Mouse (Mus musculus) adrenal gland, postnatal 25 days (tissue): ENCODE data around the gene Rfpl4. TPM values are rescaled to one million over a fixed set of nuclear protein-coding genes. Genes with fewer than 3 reads are reported as not detected.
A peak's percentile ranks its signal among the peaks of the same experiment; 100 is the strongest.
"Not testable (repeated sequence)": the region's sequence is repeated elsewhere in the genome, so short reads cannot be mapped to it uniquely, and the experiment has no call there.

Source experiments
- DNase-seq: peaks from one replicate; pipeline ENCODE4 v3.0.0; 2021; ENCODE audit warnings: mixed read lengths
- long read RNA-seq: library from polyadenylated mRNA; stranded (forward); transcript quantifications from one replicate; pipeline ENCODE4 v2.0.0, GENCODE M21; 2021
- total RNA-seq: library from RNA; stranded (reverse); gene quantifications from 2 replicates; pipeline ENCODE4 v1.2.3, GENCODE M21; 2021

Gene Rfpl4
- not detected in 2 replicates for total RNA-seq
- long read RNA-seq = 0 reads

DNA sequence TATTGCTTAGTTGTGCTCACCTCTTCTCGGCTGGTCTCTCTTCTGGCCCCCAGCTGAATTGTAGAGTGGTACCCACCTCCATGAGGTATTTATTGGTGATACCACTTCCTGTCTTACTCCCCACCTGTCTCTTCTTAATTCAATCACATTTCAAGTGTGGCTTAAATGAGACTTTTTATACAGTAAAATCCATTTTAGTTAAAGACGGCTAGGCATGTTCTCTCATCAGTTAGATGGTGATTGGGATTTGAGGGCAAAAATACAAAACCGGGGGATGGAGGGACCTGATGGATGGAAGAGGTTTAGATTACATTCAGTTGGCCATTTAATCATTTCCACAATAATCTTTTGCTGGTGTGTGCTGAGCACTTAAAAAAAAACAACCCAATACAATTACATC lies at the start of gene Rfpl4:
Gene Rfpl4 (minus strand): TSS at position 101 of the 400 bp plus-strand sequence.
- no peak for DNase-seq

- DNase-seq = not testable (repeated sequence)
Observed at GRCm38 (mm10) chr7:5149570-5149969, 32.8 kb upstream of the Rfpl4 start, which contains the start of gene Vmn1r55. Vmn1r55 (minus strand) TSS chr7:5149670.

DNA sequence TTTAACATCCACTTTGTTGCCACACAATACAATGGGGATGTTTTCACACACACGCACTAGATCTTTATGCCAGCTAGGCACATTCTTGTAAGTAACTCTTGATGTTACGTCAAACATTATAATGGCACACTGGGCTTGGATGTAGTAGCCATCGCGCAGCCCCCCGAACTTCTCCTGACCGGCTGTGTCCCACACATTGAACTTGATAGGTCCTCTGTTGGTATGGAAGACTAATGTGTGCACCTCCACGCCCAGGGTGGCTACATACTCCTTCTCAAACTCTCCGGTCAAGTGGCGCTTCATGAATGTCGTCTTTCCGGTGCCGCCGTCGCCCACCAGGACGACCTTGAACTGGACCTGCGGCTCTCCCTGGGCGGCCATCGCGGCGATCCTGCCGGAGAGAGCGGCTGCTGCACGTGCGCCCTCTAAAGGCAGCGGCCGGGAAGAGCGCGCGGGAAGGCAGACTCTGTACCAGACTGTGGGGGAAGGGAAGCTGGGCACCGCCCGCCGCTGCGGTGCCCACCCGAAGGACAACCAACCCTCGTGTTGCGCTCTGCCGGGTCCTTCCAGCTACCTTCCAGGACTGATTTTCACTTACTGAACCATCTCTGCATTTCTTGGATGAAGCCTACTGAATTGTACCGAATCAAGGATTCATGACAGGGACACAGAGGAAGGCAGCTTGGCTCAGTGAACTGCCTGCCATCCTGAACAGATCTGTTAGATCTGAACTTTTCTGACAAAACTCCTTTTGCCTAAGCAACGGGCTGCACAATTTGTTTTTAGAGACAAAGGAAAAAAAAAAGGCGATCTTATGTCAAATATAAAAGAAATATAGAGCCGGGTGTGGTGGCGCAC lies 9.0 kb upstream of the Rfpl4 start, which contains the start of gene Rasl2-9:
Gene Rasl2-9 (minus strand): TSS at position 402 of the 858 bp plus-strand sequence.
- DNase-seq = peak; percentile 84

DNA sequence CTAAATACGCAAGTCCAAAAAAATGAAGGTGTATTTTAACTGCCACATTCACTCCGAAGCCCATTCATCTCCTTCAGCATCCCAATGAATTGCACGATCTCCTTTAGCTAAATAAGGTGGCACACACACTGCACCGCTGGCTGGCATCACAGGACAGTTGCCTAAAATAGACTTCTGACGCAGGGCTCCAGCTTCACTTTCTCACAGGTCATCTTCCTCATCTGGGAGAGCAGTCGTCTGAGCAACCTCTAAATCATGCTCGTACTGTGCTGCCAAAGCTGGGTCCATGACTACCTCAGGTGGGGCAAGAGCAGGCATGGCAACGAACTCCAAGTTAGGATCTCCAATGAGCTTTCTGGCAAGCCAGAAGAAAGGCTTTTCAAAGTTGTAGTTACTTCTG lies 8.3 kb upstream of the Rfpl4 start:
- DNase-seq = no peak

DNA sequence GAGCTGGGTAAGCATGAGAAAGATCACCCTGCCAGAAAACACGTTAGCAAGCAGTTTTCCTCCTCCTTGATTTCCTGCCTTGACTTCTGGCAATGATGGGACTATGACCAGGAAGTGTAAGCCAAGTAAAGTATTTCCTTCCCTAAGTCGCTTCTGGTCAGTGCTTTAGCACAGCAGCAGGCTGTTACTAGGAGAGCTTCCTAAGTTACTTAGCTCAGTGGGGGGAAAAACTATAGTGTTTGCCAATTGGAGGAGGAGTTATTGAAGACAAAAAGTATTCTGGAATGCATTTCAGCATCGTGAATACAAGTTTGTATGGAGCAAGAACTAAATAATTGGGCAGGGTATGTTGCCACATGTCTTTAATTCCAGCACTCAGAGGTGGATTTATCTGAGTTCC lies 4.0 kb downstream of the Rfpl4 start:
- DNase-seq = no peak

GRCm38 (mm10) chr7:5109301-5109700 lies 7.4 kb downstream of the Rfpl4 start:
- no peak for DNase-seq

- DNase-seq = no peak
Observed at GRCm38 (mm10) chr7:5108272-5108671, 8.5 kb downstream of the Rfpl4 start.

GRCm38 (mm10) chr7:5102564-5102963 lies 14.2 kb downstream of the Rfpl4 start:
- DNase-seq = no peak

DNA sequence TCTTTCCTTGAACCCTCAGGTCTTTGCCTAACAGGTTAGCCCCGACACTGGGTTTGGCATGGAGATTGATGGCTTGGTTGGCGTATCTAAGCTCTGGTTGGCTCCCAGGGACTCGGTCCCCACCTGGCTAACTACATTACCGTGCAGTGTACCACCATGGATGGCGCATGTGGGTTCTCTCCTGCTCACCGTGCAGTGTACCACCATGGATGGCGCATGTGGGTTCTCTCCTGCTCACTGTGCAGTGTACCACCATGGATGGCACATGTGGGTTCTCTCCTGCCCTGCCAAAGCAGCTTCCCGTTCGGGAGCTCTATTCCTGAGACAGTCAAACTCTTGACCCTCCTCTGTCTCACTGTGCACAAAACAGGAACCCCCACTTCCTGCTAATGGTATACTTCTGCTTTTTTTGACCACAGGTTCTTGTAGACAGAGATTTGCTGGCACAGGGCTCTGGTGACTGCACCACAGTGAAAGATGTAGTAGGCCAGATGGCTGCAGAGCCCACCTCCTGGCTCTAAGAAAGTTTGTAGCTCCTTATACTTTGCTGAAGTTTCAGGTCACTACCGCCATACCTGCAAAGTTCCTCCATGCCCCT lies 15.6 kb downstream of the Rfpl4 start:
- DNase-seq = no peak

- DNase-seq = no peak
Observed at GRCm38 (mm10) chr7:5099796-5100195, 17.0 kb downstream of the Rfpl4 start.

GRCm38 (mm10) chr7:5098769-5099168 lies 18.0 kb downstream of the Rfpl4 start:
- DNase-seq = no peak

DNA sequence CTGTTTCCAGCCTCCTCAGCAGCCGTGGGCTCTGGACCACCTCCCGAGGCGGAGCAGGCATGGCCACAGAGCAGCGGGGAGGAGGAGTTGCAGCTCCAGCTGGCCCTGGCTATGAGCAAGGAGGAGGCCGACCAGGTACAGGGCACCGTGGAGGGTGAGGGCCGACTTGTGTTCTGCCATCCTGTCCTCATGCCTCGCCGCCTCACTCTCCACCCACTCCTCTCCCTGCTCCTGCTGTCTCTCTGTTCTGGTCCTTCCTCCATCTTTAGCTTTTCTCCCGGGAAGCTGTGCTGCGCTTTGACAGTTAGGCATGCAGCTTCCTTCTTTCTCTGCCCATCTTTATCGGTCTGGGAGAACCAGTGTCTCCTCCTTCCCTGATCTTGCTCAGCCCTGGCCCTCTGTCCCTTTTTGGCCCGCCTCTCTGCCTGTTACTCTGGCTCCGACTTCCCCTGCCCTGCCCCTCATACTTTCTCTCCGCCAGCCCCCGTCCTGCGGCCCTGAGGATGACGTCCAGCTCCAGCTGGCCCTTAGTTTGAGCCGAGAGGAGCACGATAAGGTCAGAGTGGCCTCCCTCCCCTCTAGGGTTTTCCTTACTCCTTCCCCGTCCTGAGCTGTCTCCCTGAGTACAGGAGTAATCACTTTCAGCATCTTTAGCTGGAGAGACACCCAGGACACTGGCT lies 23.8 kb downstream of the Rfpl4 start:
- no peak for DNase-seq

- DNase-seq = no peak
Observed at GRCm38 (mm10) chr7:5092381-5092780, 24.4 kb downstream of the Rfpl4 start.

DNA sequence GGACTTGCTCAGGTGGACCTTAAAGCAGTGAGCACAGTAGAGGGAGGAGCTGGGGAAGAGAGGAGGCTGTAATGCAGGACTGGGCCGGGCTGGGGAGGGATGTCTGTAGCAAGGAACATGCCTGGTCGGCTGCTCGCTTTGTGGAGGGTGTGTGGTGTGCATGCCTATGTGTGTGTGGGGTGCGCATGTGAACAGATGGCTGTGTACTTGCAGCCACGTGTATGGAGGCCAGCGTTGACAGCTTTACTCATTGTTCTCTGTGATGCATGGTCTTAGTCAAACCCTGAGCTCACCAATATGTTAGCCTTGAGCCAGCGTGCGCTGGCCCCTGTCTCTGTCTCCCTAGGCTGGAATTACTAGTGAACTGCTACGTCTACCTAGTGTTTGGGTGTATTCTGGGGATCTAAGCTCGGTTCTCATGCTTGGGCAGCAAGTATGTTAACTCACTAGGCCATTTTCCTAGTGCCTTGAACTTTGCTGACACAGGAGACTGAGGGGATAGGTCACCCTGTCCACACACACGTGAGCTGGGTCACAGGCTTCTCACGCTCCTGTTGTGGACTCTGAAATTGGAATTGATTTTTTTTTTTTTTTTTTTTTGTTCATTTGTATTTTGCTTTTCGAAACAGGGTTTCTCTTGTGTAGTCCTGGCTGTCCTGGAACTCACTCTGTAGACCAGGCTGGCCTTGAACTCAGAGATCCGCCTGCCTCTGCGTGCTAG lies 25.6 kb downstream of the Rfpl4 start:
- DNase-seq = peak; percentile 20

DNA sequence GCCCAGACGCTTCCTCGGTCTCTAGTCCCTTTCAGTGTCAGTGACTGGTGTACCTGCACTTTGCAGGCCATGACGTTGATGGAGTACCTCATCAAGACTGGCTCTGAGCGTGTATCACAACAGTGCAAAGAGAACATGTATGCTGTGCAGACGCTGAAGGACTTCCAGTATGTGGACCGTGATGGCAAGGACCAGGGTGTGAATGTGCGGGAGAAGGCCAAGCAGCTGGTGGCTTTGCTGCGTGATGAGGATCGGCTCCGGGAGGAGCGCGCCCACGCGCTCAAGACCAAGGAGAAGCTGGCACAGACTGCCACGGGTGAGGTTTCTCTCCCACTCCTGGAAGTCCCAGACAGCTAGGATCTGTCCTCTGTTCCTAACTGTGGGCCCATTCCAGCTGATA lies 26.9 kb downstream of the Rfpl4 start:
- no peak for DNase-seq

GRCm38 (mm10) chr7:5087886-5088285 lies 28.9 kb downstream of the Rfpl4 start:
- no peak for DNase-seq

GRCm38 (mm10) chr7:5086921-5087440 lies 29.8 kb downstream of the Rfpl4 start:
- DNase-seq = no peak

DNA sequence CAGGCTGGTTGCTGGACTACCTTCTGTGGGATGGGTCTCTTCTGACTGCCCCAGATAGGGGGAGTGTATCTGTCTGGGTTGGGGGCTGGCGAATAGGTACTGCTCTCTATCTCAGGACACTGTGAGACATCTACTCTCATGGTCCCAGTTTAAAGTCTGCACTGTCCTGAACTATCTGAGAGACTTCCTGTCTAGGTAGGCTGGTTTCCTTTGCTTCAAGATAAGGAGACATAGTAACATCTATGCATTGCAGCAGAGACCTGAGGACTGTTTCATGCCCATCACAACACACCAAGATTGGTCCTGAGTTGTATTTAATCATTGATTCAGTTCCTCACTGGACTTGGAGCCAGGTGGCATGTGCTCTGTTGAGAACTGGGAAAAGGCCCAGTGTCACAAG lies 31.2 kb downstream of the Rfpl4 start:
- DNase-seq = no peak

DNA sequence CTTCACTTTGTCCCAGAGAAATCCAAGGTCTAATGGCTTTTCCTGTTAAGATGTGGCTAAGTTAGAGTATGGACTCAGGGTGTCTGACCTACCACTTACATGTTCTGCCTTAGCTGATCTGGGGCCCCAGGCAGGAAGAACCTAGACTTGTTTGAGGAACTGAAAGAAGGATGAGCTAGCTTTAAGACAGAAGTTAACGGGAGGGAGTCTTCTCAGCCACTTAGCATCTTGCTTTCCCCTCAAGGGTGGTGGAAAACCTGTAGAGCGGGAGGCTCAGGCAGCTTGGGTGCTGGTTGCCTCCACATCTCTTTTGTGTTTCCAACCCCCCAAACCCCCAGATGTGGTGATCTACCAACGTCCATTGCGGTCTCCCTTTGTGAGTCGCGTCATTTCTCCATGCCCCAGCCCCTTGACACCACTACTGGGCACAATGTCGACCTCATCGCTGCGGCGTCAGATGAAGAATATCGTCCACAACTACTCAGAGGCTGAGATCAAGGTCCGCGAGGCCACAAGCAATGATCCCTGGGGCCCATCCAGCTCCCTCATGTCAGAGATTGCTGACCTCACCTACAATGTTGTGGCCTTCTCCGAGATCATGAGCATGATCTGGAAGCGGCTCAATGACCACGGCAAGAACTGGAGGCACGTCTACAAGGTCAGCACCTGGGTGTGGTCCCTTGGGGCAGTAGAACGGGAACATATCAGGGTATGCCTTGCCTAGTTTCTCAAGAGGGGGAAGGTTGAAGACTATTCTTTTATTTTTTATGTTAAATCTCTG lies 33.2 kb downstream of the Rfpl4 start:
- no peak for DNase-seq

GRCm38 (mm10) chr7:5081939-5082338 lies 34.8 kb downstream of the Rfpl4 start:
- DNase-seq = no peak

DNA sequence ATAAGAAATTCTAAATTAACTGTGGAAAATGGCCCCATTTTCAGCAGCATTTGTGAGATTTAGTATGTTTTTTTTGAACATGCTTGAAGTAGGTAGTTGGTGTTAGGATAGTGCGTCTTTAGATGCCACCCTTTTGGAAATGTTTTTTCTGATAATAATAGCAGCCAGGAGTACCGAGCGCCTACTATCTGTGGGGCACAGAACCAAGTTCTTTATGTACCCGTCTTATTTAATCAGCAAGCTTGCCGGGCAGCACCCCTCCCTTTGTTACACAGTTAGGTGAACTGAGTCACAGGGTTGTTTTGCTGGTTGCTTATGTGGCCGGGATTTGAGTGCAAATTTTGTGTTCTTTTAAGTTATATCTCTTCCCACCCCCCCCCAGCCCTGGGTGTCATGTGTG lies 35.5 kb downstream of the Rfpl4 start:
- DNase-seq = no peak
